Mouse (Mus musculus) left cerebral cortex, adult 11 months (tissue): Measurements from ENCODE around the gene Cdkal1.

Source experiments
- DNase-seq: peaks from one replicate; pipeline ENCODE4 v3.0.0; 2022; ENCODE audit warnings: low spot score

Gene Cdkal1

GRCm38 (mm10) chr13:29247800-29248199 is 607.7 kb downstream of the Cdkal1 start:
- DNase-seq = no peak

GRCm38 (mm10) chr13:29235065-29235464 is 620.4 kb downstream of the Cdkal1 start:
- DNase-seq = no peak

- peak; percentile 30 for DNase-seq
Measured at GRCm38 (mm10) chr13:29234442-29234841, 621.0 kb downstream of the Cdkal1 start.

- DNase-seq = no peak
Measured at GRCm38 (mm10) chr13:29233970-29234369, 621.5 kb downstream of the Cdkal1 start.

GRCm38 (mm10) chr13:29232681-29233080 is 622.8 kb downstream of the Cdkal1 start:
- DNase-seq = no peak

- DNase-seq = no peak
Measured at GRCm38 (mm10) chr13:29224815-29225214, 630.7 kb downstream of the Cdkal1 start.

GRCm38 (mm10) chr13:29222261-29222838 is 633.1 kb downstream of the Cdkal1 start:
- DNase-seq = no peak

- DNase-seq = no peak
Measured at GRCm38 (mm10) chr13:29221646-29222045, 633.8 kb downstream of the Cdkal1 start.

- no peak for DNase-seq
Measured at GRCm38 (mm10) chr13:29218594-29219230, 636.8 kb downstream of the Cdkal1 start.

- DNase-seq = no peak
Measured at GRCm38 (mm10) chr13:29210159-29211021, 645.1 kb downstream of the Cdkal1 start.

GRCm38 (mm10) chr13:29208749-29209148 is 646.7 kb downstream of the Cdkal1 start:
- no peak for DNase-seq

GRCm38 (mm10) chr13:29203856-29204255 is 651.6 kb downstream of the Cdkal1 start:
- DNase-seq = no peak

- no peak for DNase-seq
Measured at GRCm38 (mm10) chr13:29203426-29203825, 652.0 kb downstream of the Cdkal1 start.

- DNase-seq = no peak
Measured at GRCm38 (mm10) chr13:29202562-29202961, 652.9 kb downstream of the Cdkal1 start.

GRCm38 (mm10) chr13:29199679-29200078 is 655.8 kb downstream of the Cdkal1 start:
- no peak for DNase-seq

GRCm38 (mm10) chr13:29196798-29197498 is 658.5 kb downstream of the Cdkal1 start:
- DNase-seq = no peak

GRCm38 (mm10) chr13:29195722-29196121 is 659.8 kb downstream of the Cdkal1 start:
- DNase-seq = no peak

GRCm38 (mm10) chr13:29194946-29195345 is 660.5 kb downstream of the Cdkal1 start:
- DNase-seq = no peak

GRCm38 (mm10) chr13:29192697-29193096 is 662.8 kb downstream of the Cdkal1 start:
- no peak for DNase-seq

- DNase-seq = no peak
Measured at GRCm38 (mm10) chr13:29190548-29190947, 664.9 kb downstream of the Cdkal1 start.

- no peak for DNase-seq
Measured at GRCm38 (mm10) chr13:29186748-29187147, 668.7 kb downstream of the Cdkal1 start.

GRCm38 (mm10) chr13:29185545-29185944 is 669.9 kb downstream of the Cdkal1 start:
- DNase-seq = no peak
